Mouse (Mus musculus): ENCODE measurements around the gene Unc79.

GRCm38 (mm10) chr12:102981543-102981942 lies 32.9 kb downstream of the Unc79 start:
- TF ChIP-seq E2F4 (IDR thresholded peaks at IDR 0.05; ENCODE audit: insufficient replicate concordance, low read depth, low read length) (no peak), POLR2AphosphoS2 (IDR thresholded peaks at IDR 0.05; ENCODE audit: low read depth, low read length) (no peak), CTCF (conservative IDR thresholded peaks at IDR 0.05 in 1 of 2, IDR thresholded peaks at IDR 0.05 in 1 of 2; ENCODE audit: low read depth in 2 of 2, low read length in 2 of 2) (no peak), CHD2 (IDR thresholded peaks at IDR 0.05; ENCODE audit: low read length) (no peak), POLR2A (IDR thresholded peaks at IDR 0.05; ENCODE audit: low read depth, low read length) (no peak)
